Mouse (Mus musculus) forebrain, embryonic 16.5 days (tissue): ENCODE results near the gene Ulbp1. TPM values are rescaled to one million over a fixed set of nuclear protein-coding genes. Genes with fewer than 3 reads are reported as not detected.

Experiments
- ATAC-seq: fragments of 200-750 bp; cut with Nextera tagmentation; 2 replicates; pipeline ENCODE4 v1.8.0; 2017; ENCODE audit warnings: mild to moderate bottlenecking, moderate library complexity
- H3K27ac ChIP-seq: fragments of 300-500 bp; sonication (generic); 2 replicates; pipeline ENCODE4 v1.5.1; 2014; ENCODE audit warnings: low read length, control low read depth
- H3K27me3 ChIP-seq: fragments of 300-500 bp; sonication (generic); replicated peaks from 2 replicates; pipeline ENCODE4 v1.6.1; 2014; ENCODE audit warnings: low read length; ENCODE audit not compliant: control insufficient read depth, insufficient read depth
- H3K36me3 ChIP-seq: fragments of 300-500 bp; sonication (generic); 2 replicates; pipeline ENCODE4 v1.6.1; 2014; ENCODE audit not compliant: control insufficient read depth, insufficient read depth
- H3K4me1 ChIP-seq: fragments of 300-500 bp; sonication (generic); replicated peaks from 2 replicates; pipeline ENCODE4 v1.6.1; 2014; ENCODE audit warnings: low read length; ENCODE audit not compliant: control insufficient read depth, insufficient read depth
- H3K4me2 ChIP-seq: fragments of 300-500 bp; sonication (generic); 2 replicates; pipeline ENCODE4 v1.6.1; 2014; ENCODE audit warnings: mild to moderate bottlenecking, low read length, control low read depth
- H3K4me3 ChIP-seq: fragments of 300-500 bp; sonication (generic); replicated peaks from 2 replicates; pipeline ENCODE4 v1.5.1; 2014; ENCODE audit warnings: mild to moderate bottlenecking, low read length, control low read depth
- H3K9ac ChIP-seq: fragments of 300-500 bp; sonication (generic); replicated peaks from 2 replicates; pipeline ENCODE4 v1.6.1; 2014; ENCODE audit warnings: low read depth, low read length, control low read depth
- H3K9me3 ChIP-seq: fragments of 300-500 bp; sonication (generic); 2 replicates; pipeline ENCODE4 v1.6.1; 2016; ENCODE audit warnings: low read length; ENCODE audit not compliant: control insufficient read depth
- WGBS: fragments of 180-500 bp; shearing (Covaris S2); extraction: QIAGEN DNeasy Blood & Tissue Kit; methylation state at CpG from one replicate; pipeline ENCODE4 v1.1.7; 2014; 5-methylcytosine and 5-hydroxymethylcytosine counted together
- polyA plus RNA-seq: library from polyadenylated mRNA; unstranded; fragments of >200 nt; fragmentation: Nextera tagmentation; extraction: Ambion mirVana; gene quantifications from 2 replicates; pipeline ENCODE4 v1.2.1, GENCODE M21; 2015

Ulbp1 gene
- polyA plus RNA-seq, 1 experiment from 2014 or later = 0.82 TPM

DNA sequence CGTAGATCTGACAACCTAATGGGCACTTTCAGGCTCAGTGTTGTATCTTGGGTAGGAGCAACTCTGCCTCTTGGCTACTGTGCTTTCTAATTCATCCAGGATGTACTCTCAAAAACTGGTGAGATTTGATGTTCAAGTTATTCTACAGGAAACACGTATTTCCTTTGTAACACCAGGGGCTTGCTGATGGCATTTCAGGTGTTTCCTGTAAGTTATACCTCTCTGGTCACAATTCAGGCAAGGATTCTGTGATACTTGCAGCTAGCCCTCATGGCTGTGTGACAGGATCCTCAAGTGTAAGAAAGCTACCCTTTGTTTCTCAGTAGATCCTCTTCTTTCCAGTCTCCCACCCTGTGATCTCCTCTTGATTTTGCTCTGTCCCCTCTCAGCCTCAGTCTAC, 34.5 kb downstream of the Ulbp1 start:
- Histone ChIP-seq H3K27ac (no peak overlapping the region), H3K4me1 (no peaks in the 10 kb centered on the region), H3K9ac (no peak overlapping the region), H3K4me2 (no peak overlapping the region), H3K27me3 (no peaks in the 10 kb centered on the region), H3K4me3 (no peak overlapping the region), H3K9me3 (no peaks in the 10 kb centered on the region), H3K36me3 (no peaks in the 10 kb centered on the region)
- WGBS = 83% methylated on average over 2 of the region's 2 CpGs
- ATAC-seq = no peak

- Histone ChIP-seq H3K4me1 (peaks cover 23% of the 10 kb centered on the region), H3K27me3 (peaks cover 16% of the 10 kb centered on the region), H3K4me2 (peak overlapping the region; percentile 99), H3K36me3 (no peaks in the 10 kb centered on the region), H3K9me3 (no peaks in the 10 kb centered on the region), H3K27ac (no peak overlapping the region), H3K9ac (no peak overlapping the region), H3K4me3 (peak overlapping the region; percentile 27)
- ATAC-seq = no peak
- 7% methylated on average over 55 of the region's 55 CpGs for WGBS
These were observed 80.0 kb downstream of the Ulbp1 start for GRCm38 (mm10) chr10:7393143-7394035.

- H3K4me3 ChIP-seq = peak overlapping the region; percentile 63
- no peak overlapping the region for H3K27ac ChIP-seq
- peak overlapping the region; percentile 99 for H3K4me2 ChIP-seq
- H3K4me1 ChIP-seq = peaks cover 23% of the 10 kb centered on the region
- under 1% methylated on average over 73 of the region's 73 CpGs for WGBS
- no peaks in the 10 kb centered on the region for H3K9me3 ChIP-seq
- ATAC-seq = peak; percentile 43
- peak overlapping the region; percentile 49; the same call in 1 of the 2 replicates for H3K9ac ChIP-seq
- H3K27me3 ChIP-seq = peaks cover 16% of the 10 kb centered on the region
- H3K36me3 ChIP-seq = no peaks in the 10 kb centered on the region
These were observed 81.2 kb downstream of the Ulbp1 start for GRCm38 (mm10) chr10:7391935-7392930.

- no peak overlapping the region for H3K27ac ChIP-seq
- peak overlapping the region; percentile 63 for H3K4me3 ChIP-seq
- peaks cover 23% of the 10 kb centered on the region for H3K4me1 ChIP-seq
- H3K4me2 ChIP-seq = peak overlapping the region; percentile 99
- peak overlapping the region; percentile 49 for H3K9ac ChIP-seq
- H3K9me3 ChIP-seq = no peaks in the 10 kb centered on the region
- H3K36me3 ChIP-seq = no peaks in the 10 kb centered on the region
- H3K27me3 ChIP-seq = peaks cover 16% of the 10 kb centered on the region
- WGBS = 0% methylated on average over 15 of the region's 20 CpGs
- ATAC-seq = peak; percentile 58
These were observed 81.9 kb downstream of the Ulbp1 start for GRCm38 (mm10) chr10:7391561-7391934.

- under 1% methylated on average over 29 of the region's 31 CpGs for WGBS
- no peak overlapping the region for H3K27ac ChIP-seq
- peak; percentile 69 for ATAC-seq
- peaks cover 16% of the 10 kb centered on the region for H3K27me3 ChIP-seq
- peak overlapping the region; percentile 49 for H3K9ac ChIP-seq
- H3K9me3 ChIP-seq = no peaks in the 10 kb centered on the region
- peaks cover 23% of the 10 kb centered on the region for H3K4me1 ChIP-seq
- H3K4me3 ChIP-seq = peak overlapping the region; percentile 63
- H3K4me2 ChIP-seq = peak overlapping the region; percentile 99
- H3K36me3 ChIP-seq = no peaks in the 10 kb centered on the region
These were observed 82.3 kb downstream of the Ulbp1 start for GRCm38 (mm10) chr10:7391108-7391507.

Other genes with a start within 250 kb of the Ulbp1 start
- 38.6 and 40.8 TPM in 2 replicates for gene Lrp11, start 116.2 kb upstream of the Ulbp1 start, polyA plus RNA-seq
- 37.0 and 38.7 TPM in 2 replicates for gene Nup43, start 193.9 kb upstream of the Ulbp1 start, polyA plus RNA-seq
- 170 and 173 TPM in 2 replicates for gene Pcmt1, start 207.5 kb upstream of the Ulbp1 start, polyA plus RNA-seq
- 11.2 and 13.0 TPM in 2 replicates for gene Lats1, start 207.6 kb upstream of the Ulbp1 start, polyA plus RNA-seq